Mouse (Mus musculus) right cerebral cortex, adult 18-20 months (tissue): ENCODE data around the gene Ice2.

Source experiments
- DNase-seq: peaks from one replicate; pipeline ENCODE4 v3.0.0; 2022; ENCODE audit warnings: mixed read lengths

Gene Ice2

GRCm38 (mm10) chr9:69397760-69398452 is at the start of gene Ice2:
TSS of gene Ice2 (plus strand) at chr9:69397906.
- peak; percentile 73 for DNase-seq

- DNase-seq = no peak
Observed at GRCm38 (mm10) chr9:69349537-69349936, 48.2 kb upstream of the Ice2 start.

- DNase-seq = no peak
Observed at GRCm38 (mm10) chr9:69354228-69354627, 43.5 kb upstream of the Ice2 start.

GRCm38 (mm10) chr9:69357834-69358233 is 39.9 kb upstream of the Ice2 start:
- peak; percentile 53 for DNase-seq

- no peak for DNase-seq
Observed at GRCm38 (mm10) chr9:69358797-69359196, 38.9 kb upstream of the Ice2 start.

GRCm38 (mm10) chr9:69361951-69362445 is 35.7 kb upstream of the Ice2 start:
- no peak for DNase-seq

GRCm38 (mm10) chr9:69362766-69363165 is 34.9 kb upstream of the Ice2 start:
- DNase-seq = no peak

- DNase-seq = no peak
Observed at GRCm38 (mm10) chr9:69364117-69364516, 33.6 kb upstream of the Ice2 start.

- no peak for DNase-seq
Observed at GRCm38 (mm10) chr9:69367055-69367454, 30.7 kb upstream of the Ice2 start.

- DNase-seq = peak; percentile 63
Observed at GRCm38 (mm10) chr9:69368071-69368470, 29.6 kb upstream of the Ice2 start.

GRCm38 (mm10) chr9:69371046-69371724 is 26.5 kb upstream of the Ice2 start:
- no peak for DNase-seq

- DNase-seq = peak; percentile 31
Observed at GRCm38 (mm10) chr9:69372871-69373270, 24.8 kb upstream of the Ice2 start.

GRCm38 (mm10) chr9:69376982-69377653 is 20.6 kb upstream of the Ice2 start:
- no peak for DNase-seq

GRCm38 (mm10) chr9:69377654-69378045 is 20.1 kb upstream of the Ice2 start:
- DNase-seq = no peak

- no peak for DNase-seq
Observed at GRCm38 (mm10) chr9:69380546-69380945, 17.2 kb upstream of the Ice2 start.

GRCm38 (mm10) chr9:69381741-69382140 is 16.0 kb upstream of the Ice2 start:
- no peak for DNase-seq

GRCm38 (mm10) chr9:69384475-69384874 is 13.2 kb upstream of the Ice2 start:
- DNase-seq = no peak

- no peak for DNase-seq
Observed at GRCm38 (mm10) chr9:69384905-69385304, 12.8 kb upstream of the Ice2 start.

GRCm38 (mm10) chr9:69387296-69387695 is 10.4 kb upstream of the Ice2 start:
- no peak for DNase-seq

- DNase-seq = no peak
Observed at GRCm38 (mm10) chr9:69390631-69391030, 7.1 kb upstream of the Ice2 start.

GRCm38 (mm10) chr9:69394234-69394633 is 3.5 kb upstream of the Ice2 start:
- no peak for DNase-seq

GRCm38 (mm10) chr9:69397432-69397759 is 310 bp upstream of the Ice2 start:
- DNase-seq = no peak

- DNase-seq = no peak
Observed at GRCm38 (mm10) chr9:69398453-69398850, 746 bp downstream of the Ice2 start.

- DNase-seq = no peak
Observed at GRCm38 (mm10) chr9:69404671-69405070, 7.0 kb downstream of the Ice2 start.
